Mouse (Mus musculus) intestine, embryonic 15.5 days (tissue): ENCODE results near the gene Ms4a12. TPM values are rescaled to one million over a fixed set of nuclear protein-coding genes. Genes with fewer than 3 reads are reported as not detected.
"Not testable (repeated sequence)": the region's sequence is repeated elsewhere in the genome, so short reads cannot be mapped to it uniquely, and the experiment has no call there.

Experiments used
- ATAC-seq: fragments of 200-750 bp; cut with Nextera tagmentation; 2 replicates; pipeline ENCODE4 v1.8.0; 2017; ENCODE audit warnings: moderate TSS enrichment, moderate library complexity
- H3K27ac ChIP-seq: fragments of 300-500 bp; sonication (generic); 2 replicates; pipeline ENCODE4 v1.5.1; 2015; ENCODE audit warnings: mild to moderate bottlenecking, inconsistent platforms
- H3K27me3 ChIP-seq: fragments of 300-500 bp; sonication (generic); replicated peaks from 2 replicates; pipeline ENCODE4 v1.6.1; 2015; ENCODE audit warnings: inconsistent platforms
- H3K36me3 ChIP-seq: fragments of 300-500 bp; sonication (generic); 2 replicates; pipeline ENCODE4 v1.6.1; 2015; ENCODE audit warnings: inconsistent platforms
- H3K4me1 ChIP-seq: fragments of 300-500 bp; sonication (generic); replicated peaks from 2 replicates; pipeline ENCODE4 v1.6.1; 2015; ENCODE audit warnings: inconsistent platforms
- H3K4me2 ChIP-seq: fragments of 300-500 bp; sonication (generic); replicated peaks from 2 replicates; pipeline ENCODE4 v1.6.1; 2015; ENCODE audit warnings: mild to moderate bottlenecking, inconsistent platforms
- H3K4me3 ChIP-seq: fragments of 300-500 bp; sonication (generic); replicated peaks from 2 replicates; pipeline ENCODE4 v1.5.1; 2015; ENCODE audit warnings: inconsistent platforms
- H3K9ac ChIP-seq: fragments of 300-500 bp; sonication (generic); 2 replicates; pipeline ENCODE4 v1.6.1; 2015; ENCODE audit warnings: inconsistent platforms
- H3K9me3 ChIP-seq: fragments of 300-500 bp; sonication (generic); 2 replicates; pipeline ENCODE4 v1.6.1; 2016; ENCODE audit warnings: inconsistent platforms
- WGBS: fragments of 180-500 bp; shearing (Covaris S2); methylation state at CpG from one replicate; pipeline ENCODE4 v1.1.7; 2015; 5-methylcytosine and 5-hydroxymethylcytosine counted together
- polyA plus RNA-seq: library from polyadenylated mRNA; unstranded; fragments of >200 nt; fragmentation: Nextera tagmentation; extraction: Ambion mirVana; gene quantifications from 2 replicates; pipeline ENCODE4 v1.2.1, GENCODE M21; 2015

The Ms4a12 gene
- 0.20 and 0.25 TPM in 2 replicates for polyA plus RNA-seq

DNA sequence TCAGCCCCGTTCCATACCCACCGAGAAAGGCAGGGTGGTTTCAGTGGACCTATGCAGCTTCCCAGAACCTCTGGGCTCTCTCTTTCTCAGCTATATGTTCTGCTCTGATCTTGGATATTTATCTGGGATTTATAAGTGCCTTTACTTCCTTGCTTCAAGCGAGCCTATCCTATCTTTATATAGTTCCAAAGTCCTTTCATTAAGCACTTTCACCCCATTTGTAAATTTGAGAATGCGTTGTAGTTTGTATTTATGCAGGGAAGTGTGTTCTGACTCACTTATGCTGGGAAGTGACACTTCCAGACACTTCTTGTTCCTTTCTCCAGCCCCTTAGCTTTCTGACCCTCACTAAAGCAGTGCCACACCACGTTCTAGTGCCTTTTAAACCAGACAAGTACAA is at the start of gene Ms4a12:
Gene Ms4a12 (minus strand): TSS at position 101 of the 400 bp plus-strand sequence.
- peak; percentile 11; the same call in 1 of the 2 replicates for ATAC-seq
- H3K27me3 ChIP-seq: no peaks in the 10 kb centered on the region
- H3K9ac ChIP-seq: no peak within 1 kb of the TSS
- H3K36me3 ChIP-seq: no peaks in the 10 kb centered on the region
- no peaks in the 10 kb centered on the region for H3K9me3 ChIP-seq
- no peak within 1 kb of the TSS for H3K27ac ChIP-seq
- 55% methylated on average over 5 of the region's 5 CpGs for WGBS
- no peaks in the 10 kb centered on the region for H3K4me1 ChIP-seq
- H3K4me3 ChIP-seq: no peak within 1 kb of the TSS
- H3K4me2 ChIP-seq: no peak within 1 kb of the TSS

DNA sequence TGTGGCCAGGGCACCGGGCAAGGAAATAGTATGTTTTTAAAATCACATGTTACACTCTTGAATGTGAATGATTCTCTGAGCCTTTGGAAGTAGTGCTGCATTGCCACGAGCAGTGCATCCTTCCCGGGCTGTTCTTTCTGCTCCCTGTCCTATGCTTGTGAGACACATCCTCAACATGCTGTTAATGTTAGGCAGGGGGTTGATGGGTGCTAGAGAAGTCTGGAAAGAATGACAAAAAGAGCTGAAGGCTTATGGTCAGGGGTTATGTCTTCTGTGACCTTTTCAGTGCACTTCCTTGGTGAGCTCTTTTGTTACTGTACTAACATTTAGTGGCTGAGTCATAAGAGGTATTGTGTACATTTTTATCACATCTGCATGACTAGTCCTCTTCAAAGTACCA is 48.0 kb upstream of the Ms4a12 start:
- Histone ChIP-seq H3K27me3 (no peaks in the 10 kb centered on the region), H3K9ac (no peak overlapping the region), H3K4me3 (no peak overlapping the region), H3K27ac (no peak overlapping the region), H3K4me2 (no peak overlapping the region), H3K36me3 (no peaks in the 10 kb centered on the region), H3K4me1 (no peaks in the 10 kb centered on the region), H3K9me3 (no peaks in the 10 kb centered on the region)
- WGBS: 72% methylated on average over 3 of the region's 3 CpGs
- ATAC-seq: no peak

DNA sequence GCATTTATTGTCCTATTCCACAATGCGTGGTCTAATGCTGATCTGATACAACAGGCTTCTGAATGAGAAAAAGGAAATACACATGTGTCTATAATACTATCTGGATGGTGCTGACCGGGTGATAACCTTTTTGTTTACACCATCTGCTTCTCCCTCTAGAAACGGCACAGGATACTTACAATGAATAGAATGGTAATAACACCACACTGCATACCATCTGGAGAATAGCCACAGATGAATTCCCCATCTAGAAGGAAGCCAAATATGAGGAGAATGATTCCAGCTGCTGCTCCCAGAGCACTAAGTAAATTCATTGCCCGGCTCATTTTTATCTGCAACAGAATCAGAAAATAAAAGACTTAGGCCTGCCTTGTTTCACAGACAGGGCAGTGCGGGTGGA is 44.2 kb upstream of the Ms4a12 start:
- Histone ChIP-seq H3K36me3 (no peaks in the 10 kb centered on the region), H3K27ac (no peak overlapping the region), H3K4me2 (no peak overlapping the region), H3K27me3 (no peaks in the 10 kb centered on the region), H3K4me3 (no peak overlapping the region), H3K4me1 (no peaks in the 10 kb centered on the region), H3K9me3 (no peaks in the 10 kb centered on the region), H3K9ac (no peak overlapping the region)
- ATAC-seq: peak; percentile 70
- WGBS: 18% methylated on average over 5 of the region's 5 CpGs

DNA sequence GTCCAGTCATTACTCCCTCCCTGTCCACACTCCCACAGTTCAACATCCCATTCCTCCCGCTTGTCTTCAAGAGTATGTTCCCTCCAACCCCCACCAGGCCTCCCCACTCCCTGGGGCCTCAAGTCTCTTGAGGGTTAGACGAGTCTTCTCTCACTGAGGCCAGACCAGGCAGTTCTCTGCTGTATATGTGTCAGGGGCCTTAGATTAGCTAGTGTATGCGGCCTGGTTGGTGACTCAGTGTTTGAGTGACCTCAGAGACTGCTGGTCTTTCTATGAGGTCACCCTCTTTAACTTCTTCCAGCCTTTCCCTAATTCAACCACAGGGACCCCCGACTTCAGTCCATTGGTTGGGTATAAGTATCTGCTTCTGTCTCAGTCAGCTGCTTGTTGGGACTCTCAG is 34.7 kb upstream of the Ms4a12 start:
- 81% methylated on average over 4 of the region's 4 CpGs for WGBS
- no peaks in the 10 kb centered on the region for H3K9me3 ChIP-seq

DNA sequence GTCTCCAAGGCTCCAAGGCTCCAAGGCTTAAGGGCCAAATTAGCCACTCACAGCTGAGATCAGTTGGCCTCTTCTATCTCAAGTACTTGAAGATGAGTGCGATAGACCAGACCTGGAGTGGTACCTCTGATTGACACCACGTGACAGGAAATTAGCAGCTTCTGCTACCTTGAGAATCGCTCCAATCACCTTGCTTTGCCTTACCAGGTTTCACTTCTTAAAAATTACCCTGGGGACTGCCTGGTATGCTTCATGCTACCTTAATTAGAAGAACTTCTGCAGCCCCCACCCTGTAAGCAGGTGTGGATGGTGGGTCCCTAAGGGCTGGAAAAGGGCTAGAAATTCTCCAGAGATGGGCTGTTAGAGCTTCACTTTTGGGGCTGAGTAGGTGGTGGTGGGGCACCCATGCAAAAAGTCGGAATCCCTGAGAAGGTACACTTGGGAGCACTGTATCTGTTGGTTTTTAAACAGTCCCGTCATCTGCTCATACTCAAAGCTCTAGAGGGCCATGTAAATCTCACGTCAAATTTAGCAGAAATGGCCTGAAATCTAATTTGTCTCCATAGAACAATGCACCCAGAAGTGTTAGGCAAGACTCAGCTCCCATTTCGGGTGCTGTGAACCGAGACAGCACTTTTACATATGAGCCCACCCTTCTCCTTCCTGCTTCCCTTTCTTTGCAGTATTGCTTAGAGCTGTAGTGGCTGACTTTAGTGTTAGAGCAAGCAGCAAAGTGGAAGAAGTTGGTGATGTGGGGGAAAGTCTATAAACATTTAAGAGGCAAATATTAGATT is 34.0 kb upstream of the Ms4a12 start, which contains the start of gene Ms4a1:
Gene Ms4a1 (minus strand): TSS at position 190 of the 794 bp plus-strand sequence.
- H3K4me1 ChIP-seq: no peaks in the 10 kb centered on the region
- no peak within 1 kb of the TSS for H3K4me3 ChIP-seq
- H3K9me3 ChIP-seq: no peaks in the 10 kb centered on the region
- WGBS: 84% methylated on average over 8 of the region's 8 CpGs
- no peak within 1 kb of the TSS for H3K4me2 ChIP-seq
- no peaks in the 10 kb centered on the region for H3K27me3 ChIP-seq
- H3K9ac ChIP-seq: no peak within 1 kb of the TSS
- H3K27ac ChIP-seq: no peak within 1 kb of the TSS
- no peaks in the 10 kb centered on the region for H3K36me3 ChIP-seq
- no peak for ATAC-seq

More for the DNA sequence above, 34.7 kb upstream of the Ms4a12 start:
- no peaks in the 10 kb centered on the region for H3K27me3 ChIP-seq
- H3K36me3 ChIP-seq: no peaks in the 10 kb centered on the region
- ATAC-seq: no peak
- no peaks in the 10 kb centered on the region for H3K4me1 ChIP-seq
- H3K4me3 ChIP-seq: no peak overlapping the region
- no peak overlapping the region for H3K9ac ChIP-seq
- no peak overlapping the region for H3K4me2 ChIP-seq
- no peak overlapping the region for H3K27ac ChIP-seq

DNA sequence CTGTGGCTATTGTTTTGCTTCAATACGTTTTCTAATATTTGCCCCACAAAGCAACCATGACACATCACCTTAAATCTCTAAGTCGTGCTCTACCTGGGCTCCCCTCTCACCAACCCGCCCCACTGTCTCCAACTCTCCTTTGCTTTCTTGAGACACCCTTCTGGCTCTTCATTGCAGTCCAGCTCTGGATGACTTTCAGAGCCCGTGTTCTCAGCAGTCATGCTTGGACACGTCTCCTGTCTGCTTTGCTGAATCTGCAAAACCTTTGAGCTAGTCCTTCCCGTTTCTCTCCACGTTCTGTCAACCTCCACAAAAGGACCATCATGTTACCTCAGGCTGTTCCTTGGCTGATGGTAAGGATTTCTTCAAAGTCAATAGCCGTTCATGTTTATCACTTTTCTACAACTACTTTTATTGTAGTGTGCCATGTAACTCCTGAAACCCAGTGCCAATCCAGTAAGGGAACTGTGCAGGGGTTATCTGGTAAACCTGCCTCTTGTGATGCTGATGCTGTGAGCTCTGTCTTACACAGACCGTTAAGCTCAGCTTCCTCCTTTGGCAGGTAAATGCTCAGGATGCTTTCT is 32.4 kb upstream of the Ms4a12 start:
- Histone ChIP-seq H3K36me3 (no peaks in the 10 kb centered on the region), H3K4me3 (no peak overlapping the region), H3K27me3 (no peaks in the 10 kb centered on the region), H3K9ac (no peak overlapping the region), H3K27ac (no peak overlapping the region), H3K4me2 (no peak overlapping the region), H3K4me1 (no peaks in the 10 kb centered on the region), H3K9me3 (no peaks in the 10 kb centered on the region)
- no peak for ATAC-seq
- 86% methylated on average over 9 of the region's 9 CpGs for WGBS

DNA sequence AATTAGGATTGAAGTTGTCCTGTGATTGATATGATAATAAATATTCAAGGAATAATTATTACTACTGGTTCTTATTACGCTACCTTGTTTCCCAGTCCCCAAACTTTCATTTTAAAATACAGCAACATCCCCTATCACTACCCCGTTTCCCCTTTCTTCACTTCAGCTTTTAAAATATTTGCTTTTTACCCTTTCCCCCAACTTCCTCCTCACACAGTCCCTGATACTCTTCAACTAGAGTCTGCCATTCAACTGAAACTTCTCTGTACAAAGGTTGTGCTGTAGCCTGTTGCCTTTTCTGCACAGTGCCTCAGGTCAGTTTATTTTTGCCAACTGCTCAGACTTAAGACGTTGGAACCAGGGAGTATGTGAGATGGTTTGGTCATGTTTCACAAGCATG is 31.3 kb upstream of the Ms4a12 start:
- H3K36me3 ChIP-seq: no peaks in the 10 kb centered on the region
- H3K27ac ChIP-seq: no peak overlapping the region
- H3K4me1 ChIP-seq: no peaks in the 10 kb centered on the region
- WGBS: 70% methylated on average over 3 of the region's 3 CpGs
- no peak for ATAC-seq
- H3K9me3 ChIP-seq: no peaks in the 10 kb centered on the region
- no peak overlapping the region for H3K4me3 ChIP-seq
- no peak overlapping the region for H3K4me2 ChIP-seq
- no peaks in the 10 kb centered on the region for H3K27me3 ChIP-seq
- no peak overlapping the region for H3K9ac ChIP-seq

DNA sequence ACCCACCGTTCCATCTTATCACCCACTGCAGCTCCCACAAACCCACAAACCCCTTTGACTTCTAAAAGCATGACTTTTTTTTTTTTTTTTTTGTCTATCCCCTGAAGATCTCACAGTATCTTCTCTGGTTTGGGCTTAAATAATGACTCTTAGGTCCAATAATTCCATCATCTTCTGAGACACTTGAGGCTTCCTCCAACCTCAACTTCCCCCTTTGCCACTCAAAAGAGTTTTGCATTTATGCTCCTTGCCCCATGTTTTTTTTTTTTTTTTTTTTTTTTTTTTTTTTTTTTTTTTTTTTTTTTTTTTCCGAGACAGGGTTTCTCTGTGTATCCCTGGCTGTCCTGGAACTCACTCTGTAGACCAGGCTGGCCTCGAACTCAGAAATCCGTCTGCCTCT is 30.7 kb upstream of the Ms4a12 start:
- not testable (repeated sequence) for H3K4me1 ChIP-seq, H3K9me3 ChIP-seq, H3K4me3 ChIP-seq, H3K36me3 ChIP-seq, H3K27ac ChIP-seq, H3K9ac ChIP-seq, H3K4me2 ChIP-seq, ATAC-seq, H3K27me3 ChIP-seq
- 66% methylated on average over 4 of the region's 4 CpGs for whole genome bisulfite sequencing

DNA sequence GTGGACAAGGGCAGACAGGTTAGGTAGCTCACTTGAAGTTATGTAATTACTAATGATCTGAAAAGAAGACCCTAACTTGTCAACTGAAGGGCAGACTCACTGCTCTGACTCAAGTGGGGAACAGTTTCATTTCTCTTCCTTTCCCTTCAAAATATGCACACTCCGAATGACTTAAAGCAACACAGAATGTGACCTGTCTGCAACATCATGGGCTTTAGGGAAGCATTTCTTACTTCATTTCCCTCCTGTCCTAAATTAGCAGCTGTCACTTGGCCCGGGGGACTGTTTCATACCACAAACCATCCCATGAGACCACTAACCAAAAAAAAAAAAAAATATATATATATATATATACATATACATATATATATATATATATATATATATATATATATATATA is 29.3 kb upstream of the Ms4a12 start:
- Histone ChIP-seq H3K27me3 (no peaks in the 10 kb centered on the region), H3K9ac (no peak overlapping the region), H3K9me3 (no peaks in the 10 kb centered on the region), H3K4me3 (no peak overlapping the region), H3K4me2 (no peak overlapping the region), H3K4me1 (no peaks in the 10 kb centered on the region), H3K36me3 (no peaks in the 10 kb centered on the region), H3K27ac (no peak overlapping the region)
- WGBS: 92% methylated on average over 2 of the region's 2 CpGs
- no peak for ATAC-seq

DNA sequence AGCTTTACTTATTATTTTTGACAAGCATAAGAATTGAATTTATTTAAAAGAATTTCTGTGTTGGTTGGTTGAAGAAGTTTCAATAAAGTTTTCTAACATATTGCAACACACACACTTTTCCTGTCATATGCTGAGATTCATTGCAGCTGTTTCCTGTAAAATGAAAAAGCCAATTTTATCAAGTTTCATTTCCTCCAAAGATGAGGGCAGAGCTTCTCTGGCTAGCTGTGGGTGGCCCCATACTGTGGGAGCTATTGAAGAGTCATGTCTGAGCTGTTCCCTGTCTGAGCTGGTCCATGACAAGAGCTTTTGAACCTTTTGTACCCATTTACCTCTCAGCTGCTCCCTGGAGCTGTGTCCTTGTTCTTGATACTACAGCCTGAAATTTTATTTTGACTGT is 12.0 kb upstream of the Ms4a12 start:
- no peak overlapping the region for H3K9ac ChIP-seq
- no peaks in the 10 kb centered on the region for H3K36me3 ChIP-seq
- ATAC-seq: no peak
- no peak overlapping the region for H3K27ac ChIP-seq
- H3K27me3 ChIP-seq: no peaks in the 10 kb centered on the region
- no peak overlapping the region for H3K4me2 ChIP-seq
- no peaks in the 10 kb centered on the region for H3K9me3 ChIP-seq
- no peaks in the 10 kb centered on the region for H3K4me1 ChIP-seq
- no peak overlapping the region for H3K4me3 ChIP-seq

DNA sequence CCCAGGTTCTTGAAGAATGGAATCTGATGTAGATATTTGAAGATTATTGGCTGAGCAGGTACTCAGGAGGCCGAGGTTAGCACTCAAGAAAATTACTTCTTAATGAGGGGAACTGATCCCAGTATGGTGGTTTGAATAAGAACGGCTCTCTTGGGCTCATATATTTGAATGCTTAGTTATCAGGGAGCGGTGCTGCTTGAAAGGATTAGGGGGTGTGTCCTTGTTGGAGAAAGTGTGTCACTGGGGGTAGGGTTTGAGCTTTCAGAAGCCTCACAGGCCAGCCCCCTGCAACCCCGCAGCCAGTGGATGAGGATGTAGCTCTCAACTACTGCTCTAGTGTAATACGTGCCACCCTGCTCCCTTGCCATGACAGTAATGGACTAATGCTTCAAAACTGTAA is 10.3 kb upstream of the Ms4a12 start:
- no peak overlapping the region for H3K4me3 ChIP-seq
- H3K9ac ChIP-seq: no peak overlapping the region
- H3K9me3 ChIP-seq: no peaks in the 10 kb centered on the region
- no peak overlapping the region for H3K27ac ChIP-seq
- H3K27me3 ChIP-seq: no peaks in the 10 kb centered on the region
- no peak overlapping the region for H3K4me2 ChIP-seq
- 69% methylated on average over 5 of the region's 5 CpGs for WGBS
- H3K4me1 ChIP-seq: no peaks in the 10 kb centered on the region
- no peaks in the 10 kb centered on the region for H3K36me3 ChIP-seq
- no peak for ATAC-seq

DNA sequence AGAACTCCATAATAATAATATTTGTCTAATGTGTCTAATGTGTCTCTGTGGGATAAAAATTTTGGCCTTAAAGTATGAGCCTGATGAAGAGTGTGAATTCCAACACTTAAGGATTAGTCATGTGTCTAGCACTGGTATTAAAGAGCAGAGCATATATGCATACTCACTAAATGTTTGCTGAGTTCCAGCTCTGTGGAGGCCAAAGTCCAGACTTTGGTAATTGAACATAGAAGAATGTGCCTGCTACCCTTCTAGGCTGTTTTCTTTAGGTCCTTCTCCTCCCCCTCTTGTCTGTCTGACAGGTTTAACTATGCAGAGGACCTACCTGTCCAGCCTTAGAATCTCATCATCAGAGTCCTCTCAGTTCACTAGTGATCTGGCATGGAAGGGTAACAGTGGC is 3.6 kb upstream of the Ms4a12 start:
- H3K9me3 ChIP-seq: no peaks in the 10 kb centered on the region
- no peak overlapping the region for H3K9ac ChIP-seq
- no peaks in the 10 kb centered on the region for H3K36me3 ChIP-seq
- H3K4me2 ChIP-seq: no peak overlapping the region
- H3K4me3 ChIP-seq: no peak overlapping the region
- peak overlapping the region; percentile 93 for H3K27ac ChIP-seq
- ATAC-seq: peak; percentile 72
- H3K27me3 ChIP-seq: no peaks in the 10 kb centered on the region
- H3K4me1 ChIP-seq: no peaks in the 10 kb centered on the region
